Mouse (Mus musculus): ENCODE measurements around the gene Rcan2. TPM values are rescaled to one million over a fixed set of nuclear protein-coding genes. Genes with fewer than 3 reads are reported as not detected.

Gene Rcan2
- polyA plus RNA-seq, 1 experiment from 2014 or later, result 44.1 TPM

DNA sequence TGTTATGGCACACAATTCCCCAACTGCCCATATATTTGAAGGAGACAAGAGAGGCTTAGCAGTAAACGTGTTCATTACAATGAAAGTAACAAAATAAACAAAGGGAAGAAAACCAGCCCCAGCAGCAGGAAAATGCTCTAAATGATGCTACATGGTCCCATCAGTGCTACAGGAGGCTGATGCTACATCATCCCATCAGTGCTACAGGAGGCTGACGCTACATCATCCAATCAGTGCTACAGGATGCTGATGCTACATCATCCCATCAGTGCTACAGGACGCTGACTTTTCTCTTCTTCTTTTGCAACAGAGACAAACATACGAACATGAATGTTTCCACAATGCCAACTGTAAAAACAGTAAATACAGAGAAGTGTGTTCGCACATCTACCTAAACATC, 73.3 kb downstream of the Rcan2 start:
- Histone ChIP-seq H3K4me3 (no peak overlapping the region), H3K27ac (ENCODE audit: poor library complexity, severe bottlenecking) (no peak overlapping the region), H3K4me2 (no peak overlapping the region), H3K27me3 (replicated peaks) (no peaks in the 10 kb centered on the region), H3K4me1 (replicated peaks) (peaks cover 5% of the 10 kb centered on the region), H3K9ac (no peak overlapping the region), H3K9me3 (replicated peaks) (no peaks in the 10 kb centered on the region), H3K36me3 (no peaks in the 10 kb centered on the region)
- no peak for ATAC-seq (ENCODE audit: insufficient number of reproducible peaks, low FRiP score)
- WGBS, result 81% methylated on average over 5 of the region's 5 CpGs

DNA sequence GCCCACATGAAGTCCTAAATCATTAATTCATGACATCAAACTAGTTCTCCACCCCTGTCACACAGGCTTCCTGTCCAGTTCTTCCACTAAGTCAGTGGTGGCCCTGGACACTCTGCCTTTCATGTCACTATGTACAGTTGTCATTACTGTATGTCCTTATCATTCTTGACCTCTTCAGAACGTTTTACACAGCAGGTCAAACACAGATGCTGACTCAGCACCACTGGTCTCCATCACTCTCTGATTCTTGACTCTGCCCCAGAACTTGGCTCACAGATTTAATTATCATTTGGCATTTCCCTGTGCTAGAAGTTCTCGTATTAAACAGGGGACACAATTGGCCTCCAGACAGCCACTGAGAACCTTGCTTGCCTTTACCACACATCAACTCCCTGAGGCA, 76.3 kb downstream of the Rcan2 start:
- H3K27ac ChIP-seq (ENCODE audit: poor library complexity, severe bottlenecking), result no peak overlapping the region
- ATAC-seq (ENCODE audit: insufficient number of reproducible peaks, low FRiP score), result no peak

DNA sequence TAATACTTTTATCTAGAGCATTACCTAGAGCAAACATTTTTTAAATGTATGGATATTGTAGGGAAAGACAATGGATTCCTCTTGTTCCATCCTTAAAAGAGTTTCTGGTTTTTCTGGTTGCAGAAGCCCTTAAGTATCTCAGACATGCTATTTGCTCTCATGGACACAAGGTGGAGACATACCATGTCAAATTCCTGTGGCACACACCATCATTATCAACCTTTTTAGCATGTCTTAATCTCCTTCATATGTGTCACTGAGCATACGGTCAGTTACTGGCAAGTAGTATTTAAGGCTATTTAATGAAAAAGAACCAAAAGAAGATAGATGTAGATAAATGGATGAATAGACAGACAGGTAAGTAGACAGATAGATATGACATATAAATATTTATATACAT, 81.9 kb downstream of the Rcan2 start:
- Histone ChIP-seq H3K4me3 (no peak overlapping the region), H3K36me3 (no peaks in the 10 kb centered on the region), H3K4me1 (replicated peaks) (no peaks in the 10 kb centered on the region), H3K27ac (ENCODE audit: poor library complexity, severe bottlenecking) (no peak overlapping the region), H3K4me2 (no peak overlapping the region), H3K9ac (no peak overlapping the region), H3K9me3 (replicated peaks) (no peaks in the 10 kb centered on the region), H3K27me3 (replicated peaks) (no peaks in the 10 kb centered on the region)
- no peak for ATAC-seq (ENCODE audit: insufficient number of reproducible peaks, low FRiP score)
- 18% methylated on average over 1 of the region's 1 CpGs for WGBS

More for the DNA sequence above, 76.3 kb downstream of the Rcan2 start:
- Histone ChIP-seq H3K4me1 (replicated peaks) (peaks cover 5% of the 10 kb centered on the region), H3K4me2 (no peak overlapping the region), H3K27me3 (replicated peaks) (no peaks in the 10 kb centered on the region), H3K4me3 (no peak overlapping the region), H3K9ac (no peak overlapping the region), H3K9me3 (replicated peaks) (no peaks in the 10 kb centered on the region), H3K36me3 (no peaks in the 10 kb centered on the region)
- WGBS, result 40% methylated on average over 2 of the region's 2 CpGs

DNA sequence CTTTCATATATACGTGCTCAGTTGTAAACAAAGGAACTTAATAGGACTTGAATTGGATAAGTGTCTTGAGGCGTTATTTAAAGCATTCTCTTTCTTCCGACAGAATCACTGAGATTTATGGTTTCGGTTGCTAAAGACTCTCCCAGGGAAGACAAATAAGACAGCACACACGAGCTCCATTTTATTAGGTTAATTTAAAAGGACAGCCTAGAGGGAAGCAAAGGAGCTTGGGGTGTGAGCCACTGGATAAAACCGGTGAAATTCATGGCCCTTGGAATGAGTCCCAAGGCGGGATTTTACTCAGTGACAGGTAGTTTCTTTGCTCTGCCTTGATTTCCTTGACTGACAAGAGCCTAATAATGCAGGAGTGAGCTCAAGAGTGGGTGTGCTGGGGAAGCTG, 85.1 kb downstream of the Rcan2 start:
- WGBS, result 81% methylated on average over 7 of the region's 7 CpGs
- no peak for ATAC-seq (ENCODE audit: insufficient number of reproducible peaks, low FRiP score)
- Histone ChIP-seq H3K4me2 (no peak overlapping the region), H3K36me3 (no peaks in the 10 kb centered on the region), H3K9me3 (replicated peaks) (no peaks in the 10 kb centered on the region), H3K27me3 (replicated peaks) (no peaks in the 10 kb centered on the region), H3K4me1 (replicated peaks) (0 out of 2 replicates have a peak, but pooled peaks cover 5% of the 10 kb centered on the region), H3K27ac (ENCODE audit: poor library complexity, severe bottlenecking) (no peak overlapping the region), H3K9ac (no peak overlapping the region), H3K4me3 (no peak overlapping the region)

DNA sequence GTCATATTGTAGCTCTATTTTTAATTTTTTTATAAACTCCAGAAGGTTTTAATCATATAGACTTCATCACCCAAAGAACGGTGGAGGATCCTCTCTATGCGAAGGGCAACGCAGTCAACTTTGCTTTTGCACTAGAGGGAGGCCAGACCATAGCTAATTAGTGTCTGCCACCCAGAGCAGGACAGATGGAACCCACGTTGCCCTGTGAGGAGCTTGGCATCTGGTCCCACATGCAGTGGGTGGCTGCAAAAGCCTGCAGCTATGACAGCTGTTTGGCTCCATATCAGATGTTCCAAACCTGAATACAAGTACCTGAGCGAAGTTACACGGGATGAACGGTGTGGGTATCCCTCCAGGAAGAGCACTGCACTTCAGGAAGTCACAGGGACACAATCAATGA, 86.8 kb downstream of the Rcan2 start:
- Histone ChIP-seq H3K4me1 (replicated peaks) (0 out of 2 replicates have a peak, but pooled peaks cover 6% of the 10 kb centered on the region), H3K9ac (no peak overlapping the region), H3K4me2 (no peak overlapping the region), H3K9me3 (replicated peaks) (no peaks in the 10 kb centered on the region), H3K27me3 (replicated peaks) (no peaks in the 10 kb centered on the region), H3K4me3 (no peak overlapping the region), H3K36me3 (no peaks in the 10 kb centered on the region), H3K27ac (ENCODE audit: poor library complexity, severe bottlenecking) (no peak overlapping the region)
- 74% methylated on average over 7 of the region's 7 CpGs for WGBS
- no peak for ATAC-seq (ENCODE audit: insufficient number of reproducible peaks, low FRiP score)

DNA sequence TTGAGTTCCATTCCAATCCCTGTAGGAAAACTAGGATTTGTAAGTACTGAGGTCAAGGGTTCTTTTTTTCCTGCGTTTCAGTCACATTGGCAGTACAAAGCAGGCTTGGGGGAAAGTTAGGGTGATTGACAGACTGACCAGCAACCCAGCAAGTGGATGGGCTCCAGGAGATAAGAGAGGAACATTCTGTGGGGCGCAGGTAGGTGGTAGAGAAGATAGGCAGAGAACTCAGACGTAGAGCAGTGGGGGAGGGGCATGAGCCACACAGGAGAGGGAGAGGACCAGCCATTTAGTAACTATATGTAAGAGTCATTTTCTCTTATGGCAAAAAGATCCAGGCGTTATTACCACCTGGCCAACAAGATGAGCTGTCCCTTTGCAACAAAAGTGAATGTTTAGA, 96.2 kb downstream of the Rcan2 start:
- H3K4me1 ChIP-seq (replicated peaks), result 0 out of 2 replicates have a peak, but pooled peaks cover 4% of the 10 kb centered on the region
- WGBS, result 51% methylated on average over 4 of the region's 4 CpGs
- ATAC-seq (ENCODE audit: insufficient number of reproducible peaks, low FRiP score), result no peak
- no peaks in the 10 kb centered on the region for H3K36me3 ChIP-seq
- no peak overlapping the region for H3K27ac ChIP-seq (ENCODE audit: poor library complexity, severe bottlenecking)
- no peak overlapping the region for H3K4me3 ChIP-seq
- H3K27me3 ChIP-seq (replicated peaks), result no peaks in the 10 kb centered on the region
- H3K9ac ChIP-seq, result no peak overlapping the region
- no peak overlapping the region for H3K4me2 ChIP-seq
- H3K9me3 ChIP-seq (replicated peaks), result no peaks in the 10 kb centered on the region; the same call in 1 of the 2 replicates

DNA sequence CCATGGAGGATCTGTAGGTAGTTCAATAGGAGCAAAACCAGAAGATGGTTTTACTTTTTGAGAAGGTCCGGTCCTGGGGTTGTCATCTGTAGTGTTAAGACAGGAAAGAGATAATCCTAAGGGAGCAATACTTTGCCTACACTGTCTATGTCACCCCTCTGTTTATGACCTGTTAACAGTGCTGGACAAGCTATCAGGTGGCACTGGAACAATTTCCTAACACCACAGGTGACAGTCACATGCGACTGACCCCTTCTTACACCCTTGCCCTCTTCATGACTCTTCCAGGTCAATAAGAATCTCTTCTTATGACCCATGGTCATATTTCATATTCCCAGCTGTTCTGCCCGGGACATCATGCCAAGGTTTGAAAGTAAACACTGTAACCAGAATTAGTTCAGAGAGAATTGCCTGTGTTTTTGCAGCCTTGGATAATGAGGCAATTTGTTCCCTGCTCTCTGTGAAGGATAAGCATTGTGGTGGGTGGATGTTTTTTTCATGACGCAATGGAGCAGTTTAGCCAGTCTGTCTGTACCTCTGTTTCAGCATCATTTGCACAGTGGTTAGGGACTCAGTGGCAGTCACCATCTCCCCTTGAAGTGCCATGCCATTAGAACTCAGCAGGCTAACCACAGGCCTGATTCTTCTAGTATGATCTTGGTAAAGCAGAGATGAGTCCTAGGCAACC, 98.4 kb downstream of the Rcan2 start:
- no peak overlapping the region for H3K27ac ChIP-seq (ENCODE audit: poor library complexity, severe bottlenecking)
- H3K36me3 ChIP-seq, result no peaks in the 10 kb centered on the region
- no peak overlapping the region for H3K4me2 ChIP-seq
- H3K4me3 ChIP-seq, result no peak overlapping the region
- no peak for ATAC-seq (ENCODE audit: insufficient number of reproducible peaks, low FRiP score)
- peaks cover 18% of the 10 kb centered on the region for H3K4me1 ChIP-seq (replicated peaks)
- WGBS, result 80% methylated on average over 4 of the region's 4 CpGs
- H3K9ac ChIP-seq, result no peak overlapping the region
- no peaks in the 10 kb centered on the region for H3K27me3 ChIP-seq (replicated peaks)
- H3K9me3 ChIP-seq (replicated peaks), result no peaks in the 10 kb centered on the region; the same call in 1 of the 2 replicates

DNA sequence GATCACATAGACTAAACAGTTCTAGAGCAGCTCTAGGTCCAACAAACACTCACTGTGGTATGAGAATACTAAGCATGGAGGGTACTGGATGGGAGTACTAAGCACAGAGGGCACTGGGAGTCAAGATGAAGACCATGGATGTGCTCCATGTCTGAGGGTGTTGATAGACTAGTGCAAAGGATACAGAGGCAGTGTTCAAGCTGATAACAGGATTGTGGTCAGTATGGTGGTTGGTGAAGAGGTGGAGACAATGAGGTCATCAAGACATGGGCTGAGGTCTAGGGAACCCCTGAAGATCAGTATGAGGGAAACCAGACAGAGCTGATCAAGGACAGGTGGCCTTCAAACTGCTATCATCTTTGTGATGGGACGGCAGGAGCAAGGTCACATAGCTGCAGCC, 99.0 kb downstream of the Rcan2 start:
- H3K9me3 ChIP-seq (replicated peaks), result no peaks in the 10 kb centered on the region; the same call in 1 of the 2 replicates
- H3K27ac ChIP-seq (ENCODE audit: poor library complexity, severe bottlenecking), result no peak overlapping the region
- H3K4me1 ChIP-seq (replicated peaks), result peaks cover 18% of the 10 kb centered on the region
- WGBS, result 63% methylated on average over 1 of the region's 1 CpGs
- H3K27me3 ChIP-seq (replicated peaks), result no peaks in the 10 kb centered on the region
- H3K9ac ChIP-seq, result no peak overlapping the region
- no peak overlapping the region for H3K4me3 ChIP-seq
- no peak overlapping the region for H3K4me2 ChIP-seq
- H3K36me3 ChIP-seq, result no peaks in the 10 kb centered on the region
- no peak for ATAC-seq (ENCODE audit: insufficient number of reproducible peaks, low FRiP score)

DNA sequence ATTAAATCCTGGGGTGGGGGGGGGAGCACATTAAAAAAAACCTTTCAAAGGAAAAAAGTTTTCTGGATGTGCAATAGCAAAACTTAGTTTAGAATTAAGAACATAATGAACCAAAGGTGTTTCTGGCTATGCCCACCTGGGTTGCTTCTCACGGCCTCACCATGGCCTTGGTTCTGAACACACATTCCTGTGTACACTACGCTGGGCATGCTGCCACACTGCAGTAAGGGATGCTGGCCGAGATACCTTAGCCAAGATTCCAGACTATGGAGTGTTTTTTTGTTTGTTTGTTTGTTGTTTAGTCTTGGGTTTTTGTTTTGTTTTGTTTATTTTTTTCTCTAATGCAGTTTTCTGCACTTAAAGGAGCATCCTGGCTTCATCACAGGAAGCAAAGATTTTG, 100.3 kb downstream of the Rcan2 start:
- no peak overlapping the region for H3K9ac ChIP-seq
- H3K27me3 ChIP-seq (replicated peaks), result no peaks in the 10 kb centered on the region
- H3K36me3 ChIP-seq, result no peaks in the 10 kb centered on the region
- H3K4me1 ChIP-seq (replicated peaks), result peaks cover 18% of the 10 kb centered on the region
- no peak for ATAC-seq (ENCODE audit: insufficient number of reproducible peaks, low FRiP score)
- no peaks in the 10 kb centered on the region for H3K9me3 ChIP-seq (replicated peaks)
- H3K4me2 ChIP-seq, result no peak overlapping the region
- H3K4me3 ChIP-seq, result no peak overlapping the region
- no peak overlapping the region for H3K27ac ChIP-seq (ENCODE audit: poor library complexity, severe bottlenecking)
- 88% methylated on average over 3 of the region's 3 CpGs for WGBS

DNA sequence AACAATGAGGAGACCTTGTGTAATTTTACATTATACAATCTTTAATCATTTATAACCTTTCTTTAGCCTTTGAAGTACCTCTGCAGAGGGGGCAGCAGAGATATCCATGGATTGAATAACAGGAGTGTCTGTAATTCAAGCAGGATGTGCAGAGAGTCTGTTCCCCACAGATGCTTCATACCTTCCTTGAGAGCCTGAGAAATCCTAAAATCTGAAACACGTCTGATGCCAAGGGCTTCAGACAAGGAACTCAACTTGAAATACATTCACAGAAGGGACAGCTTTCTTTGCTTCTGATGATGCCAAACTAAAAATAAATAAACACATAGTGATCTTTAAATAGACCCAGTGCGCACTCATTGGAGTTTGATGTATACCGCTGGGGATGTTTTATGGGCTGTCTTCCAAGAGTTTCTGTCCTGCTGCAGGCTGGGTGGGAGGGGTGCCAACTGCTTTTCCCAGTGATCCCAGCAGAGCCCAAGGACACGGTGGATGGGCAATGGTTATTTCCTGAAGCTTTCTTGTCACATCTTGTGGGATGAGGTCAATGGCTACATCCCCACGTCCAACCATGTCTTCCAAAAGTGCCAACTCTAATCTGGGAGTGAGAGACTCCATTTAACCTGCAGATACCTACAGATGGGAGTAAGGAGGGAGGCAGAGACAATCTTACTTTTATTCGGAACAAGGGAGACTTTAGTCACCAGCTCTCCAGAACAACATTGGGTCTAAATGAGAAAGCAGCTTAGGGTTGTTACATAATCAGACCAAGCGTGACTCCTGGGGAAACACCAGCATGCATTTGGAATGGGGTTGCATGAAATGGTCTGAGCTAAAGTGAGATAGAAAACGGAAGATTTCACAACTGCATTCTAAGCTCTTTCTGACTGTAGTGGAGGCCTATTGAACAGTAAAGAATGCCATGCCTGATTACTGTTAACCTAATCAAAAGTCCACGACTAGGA, 102.9 kb downstream of the Rcan2 start:
- H3K27ac ChIP-seq (ENCODE audit: poor library complexity, severe bottlenecking), result no peak overlapping the region
- ATAC-seq (ENCODE audit: insufficient number of reproducible peaks, low FRiP score), result no peak
- no peak overlapping the region for H3K4me2 ChIP-seq
- no peak overlapping the region for H3K4me3 ChIP-seq
- no peak overlapping the region for H3K9ac ChIP-seq
- H3K36me3 ChIP-seq, result no peaks in the 10 kb centered on the region
- H3K9me3 ChIP-seq (replicated peaks), result no peaks in the 10 kb centered on the region
- H3K4me1 ChIP-seq (replicated peaks), result peaks cover 22% of the 10 kb centered on the region
- no peaks in the 10 kb centered on the region for H3K27me3 ChIP-seq (replicated peaks)
- 63% methylated on average over 9 of the region's 9 CpGs for WGBS

DNA sequence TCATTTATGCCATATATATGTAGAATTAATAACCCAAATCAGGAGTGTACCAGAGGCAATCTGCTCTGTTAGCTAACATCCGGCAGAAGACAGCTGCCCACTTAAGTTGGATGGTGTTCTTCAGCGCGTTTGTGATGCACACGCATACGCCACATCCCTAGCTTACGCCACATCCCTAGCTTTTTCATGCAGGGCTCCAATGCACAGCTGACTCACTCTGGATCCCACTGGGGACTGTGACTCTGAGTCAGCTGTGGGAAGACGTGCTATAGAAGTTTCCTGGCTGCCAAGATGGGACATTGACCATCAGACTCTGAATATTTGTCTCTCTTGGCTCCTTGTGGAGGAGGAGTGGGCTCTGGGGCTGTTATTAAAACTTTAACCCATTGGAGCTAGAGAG, 103.7 kb downstream of the Rcan2 start:
- no peaks in the 10 kb centered on the region for H3K9me3 ChIP-seq (replicated peaks)
- no peak overlapping the region for H3K27ac ChIP-seq (ENCODE audit: poor library complexity, severe bottlenecking)
- no peaks in the 10 kb centered on the region for H3K27me3 ChIP-seq (replicated peaks)
- ATAC-seq (ENCODE audit: insufficient number of reproducible peaks, low FRiP score), result no peak
- H3K9ac ChIP-seq, result no peak overlapping the region
- H3K4me3 ChIP-seq, result no peak overlapping the region
- WGBS, result 86% methylated on average over 7 of the region's 7 CpGs
- H3K36me3 ChIP-seq, result no peaks in the 10 kb centered on the region
- H3K4me1 ChIP-seq (replicated peaks), result peaks cover 18% of the 10 kb centered on the region
- H3K4me2 ChIP-seq, result no peak overlapping the region

Measured in heart, embryonic 12.5 days (tissue).